ENCODE assay signal across 8 mouse cellular contexts in genomic region chr4:97778211-97779002, GRCm38 (mm10). TPM values are rescaled to one million over a fixed set of nuclear protein-coding genes. Genes with fewer than 3 reads are reported as not detected.
DNase-seq lines count a peak whose midpoint lies in the region; ATAC-seq and TF ChIP-seq lines count a peak whose summit lies in the region.

No protein-coding gene starts in this region.

- TF ChIP-seq EP300 in lung, postnatal 0 days (IDR thresholded peaks at IDR 0.05), result no peak

- peak; percentile 51 for DNase-seq in lung, embryonic 14.5 days
- no peak for DNase-seq in lung, adult 18-20 months
- DNase-seq in hindbrain, embryonic 14.5 days (ENCODE audit: low spot score), result no peak
- DNase-seq in lung, postnatal 0 days (ENCODE audit: low spot score), result no peak
- peak; percentile 26 for DNase-seq in splenic B cell, adult 2 months (ENCODE audit: low read depth, low spot score)
- no peak for DNase-seq in adipocyte (ENCODE audit: low spot score)

- H3K9me3 ChIP-seq in lung, embryonic 14.5 days (ENCODE audit: low read depth, low read length), result no peaks in the 10 kb centered on the region
- H3K9me3 ChIP-seq in hindbrain, embryonic 14.5 days (ENCODE audit: control insufficient read depth, low read length), result no peaks in the 10 kb centered on the region
- H3K9me3 ChIP-seq in lung, postnatal 0 days (ENCODE audit: low read length), result no peaks in the 10 kb centered on the region

- TF ChIP-seq CTCF in lung, embryonic 14.5 days (IDR thresholded peaks at IDR 0.05; ENCODE audit: low read depth), result no peak
- no peak for TF ChIP-seq CTCF in bone marrow, adult 2 months (IDR thresholded peaks at IDR 0.05; ENCODE audit: control insufficient read depth, insufficient read depth, low read length)
- TF ChIP-seq CTCF in lung, postnatal 0 days (IDR thresholded peaks at IDR 0.05), result no peak

- H3K36me3 ChIP-seq in lung, embryonic 14.5 days (ENCODE audit: insufficient read depth), result peaks cover 6% of the 10 kb centered on the region
- peaks cover 6% of the 10 kb centered on the region for H3K36me3 ChIP-seq in hindbrain, embryonic 14.5 days (replicated peaks; ENCODE audit: control insufficient read depth, insufficient read depth)
- peaks cover 5% of the 10 kb centered on the region; the same call in 1 of the 2 replicates for H3K36me3 ChIP-seq in lung, postnatal 0 days (ENCODE audit: insufficient read depth, low read length)
- H3K36me3 ChIP-seq in splenic B cell, adult 2 months (ENCODE audit: control insufficient read depth, insufficient read depth, low read length, poor library complexity, severe bottlenecking), result no peaks in the 10 kb centered on the region; the same call in 1 of the 2 replicates

- no peak for TF ChIP-seq POLR2A in bone marrow, adult 2 months (IDR thresholded peaks at IDR 0.05; ENCODE audit: borderline replicate concordance, control insufficient read depth, low read depth, low read length)

- peaks cover 16% of the 10 kb centered on the region for H3K4me1 ChIP-seq in lung, embryonic 14.5 days (ENCODE audit: insufficient read depth)
- H3K4me1 ChIP-seq in bone marrow, adult 2 months (ENCODE audit: control insufficient read depth, insufficient read depth, low read length), result no peaks in the 10 kb centered on the region; the same call in none of the 2 replicates
- 0 out of 2 replicates have a peak, but pooled peaks cover 7% of the 10 kb centered on the region for H3K4me1 ChIP-seq in hindbrain, embryonic 14.5 days (replicated peaks; ENCODE audit: control insufficient read depth, insufficient read depth, low read length)
- H3K4me1 ChIP-seq in lung, postnatal 0 days (ENCODE audit: insufficient read depth, low read depth, low read length), result peaks cover 3% of the 10 kb centered on the region; the same call in 1 of the 2 replicates

- H3K4me3 ChIP-seq in lung, embryonic 14.5 days (ENCODE audit: low read depth, low read length), result peak overlapping the region; percentile 96
- peak overlapping the region; percentile 81 for H3K4me3 ChIP-seq in bone marrow, adult 2 months (replicated peaks; ENCODE audit: control insufficient read depth, low read depth, low read length)
- H3K4me3 ChIP-seq in hindbrain, embryonic 14.5 days (replicated peaks; ENCODE audit: low read length), result peak overlapping the region; percentile 88
- peak overlapping the region; percentile 90 for H3K4me3 ChIP-seq in lung, postnatal 0 days (ENCODE audit: low read depth, low read length)

- 0 out of 2 replicates have a peak, but pooled peaks have one; percentile 4 for ATAC-seq in lung, embryonic 14.5 days (ENCODE audit: insufficient read depth)
- 0 out of 2 replicates have a peak, but pooled peaks have one; percentile 10 for ATAC-seq in erythroid progenitor cell, adult 5-6 weeks (replicated peaks; ENCODE audit: low FRiP score, poor library complexity, severe bottlenecking)
- ATAC-seq in hindbrain, embryonic 14.5 days (ENCODE audit: low FRiP score), result peak; percentile 5; the same call in 1 of the 2 replicates
- peak; percentile 27 for ATAC-seq in lung, postnatal 0 days

- peak overlapping the region; percentile 98 for H3K27ac ChIP-seq in lung, embryonic 14.5 days (ENCODE audit: low read depth)
- H3K27ac ChIP-seq in bone marrow, adult 2 months (ENCODE audit: control insufficient read depth, insufficient read depth, low read depth, low read length, poor library complexity), result peak overlapping the region; percentile 78; the same call in 1 of the 2 replicates
- H3K27ac ChIP-seq in hindbrain, embryonic 14.5 days, result peak overlapping the region; percentile 92
- H3K27ac ChIP-seq in lung, postnatal 0 days (ENCODE audit: low read length), result peak overlapping the region; percentile 96

- H3K27me3 ChIP-seq in lung, embryonic 14.5 days (ENCODE audit: insufficient read depth, low read length), result no peaks in the 10 kb centered on the region
- peaks cover 25% of the 10 kb centered on the region; the same call in 1 of the 2 replicates for H3K27me3 ChIP-seq in hindbrain, embryonic 14.5 days (ENCODE audit: control insufficient read depth, insufficient read depth, low read length)
- H3K27me3 ChIP-seq in lung, postnatal 0 days (replicated peaks; ENCODE audit: insufficient read depth, low read length), result no peaks in the 10 kb centered on the region
- peaks cover 7% of the 10 kb centered on the region; the same call in 1 of the 2 replicates for H3K27me3 ChIP-seq in splenic B cell, adult 2 months (ENCODE audit: control insufficient read depth, insufficient read depth, low read length, poor library complexity, severe bottlenecking)

- under 1% methylated on average over 92 of the region's 94 CpGs for WGBS in lung, embryonic 14.5 days
- under 1% methylated on average over 93 of the region's 94 CpGs for WGBS in bone marrow, adult 2 months
- WGBS in hindbrain, embryonic 14.5 days, result under 1% methylated on average over 86 of the region's 94 CpGs
- WGBS in lung, postnatal 0 days, result under 1% methylated on average over 50 of the region's 94 CpGs

- peak overlapping the region; percentile 91 for H3K4me2 ChIP-seq in lung, embryonic 14.5 days
- peak overlapping the region; percentile 92 for H3K4me2 ChIP-seq in hindbrain, embryonic 14.5 days (replicated peaks)
- peak overlapping the region; percentile 83 for H3K4me2 ChIP-seq in lung, postnatal 0 days (replicated peaks; ENCODE audit: low read depth, low read length)

- H3K9ac ChIP-seq in lung, embryonic 14.5 days, result peak overlapping the region; percentile 99
- peak overlapping the region; percentile 93 for H3K9ac ChIP-seq in hindbrain, embryonic 14.5 days
- peak overlapping the region; percentile 95 for H3K9ac ChIP-seq in lung, postnatal 0 days (replicated peaks; ENCODE audit: low read depth)

RNA-seq across cellular contexts. Expression of gene E130114P18Rik, which starts 0.5 kb away (rescaled TPM):
- 0.84 and 0.85 TPM in 2 replicates for polyA plus RNA-seq in lung, embryonic 14.5 days (2014; fragmentation: Nextera tagmentation; extraction: Ambion mirVana)
- not detected in 2 replicates for polyA plus RNA-seq in bone marrow, adult 2 months (2011; ENCODE audit: insufficient read depth, insufficient read length, low replicate concordance, missing spikeins)
- not detected in 2 replicates for total RNA-seq in erythroid progenitor cell, adult 5-6 weeks (2015; ENCODE audit: low replicate concordance)
- total RNA-seq in erythroid progenitor cell, adult 5-6 weeks (2017; ENCODE audit: low replicate concordance), result not detected in 2 replicates
- 26.3 and 28.0 TPM in 2 replicates for polyA plus RNA-seq in hindbrain, embryonic 14.5 days (2014; fragmentation: Nextera tagmentation; extraction: Ambion mirVana)
- polyA plus RNA-seq in lung, postnatal 0 days (2015; fragmentation: Nextera tagmentation; extraction: Ambion mirVana), result 0.36 and 0.76 TPM in 2 replicates

RNA-seq across cellular contexts. Expression of gene Nfia, which starts 5.9 kb away (rescaled TPM):
- polyA plus RNA-seq in lung, embryonic 14.5 days (2014; fragmentation: Nextera tagmentation; extraction: Ambion mirVana), result 48.2 and 53.5 TPM in 2 replicates
- polyA plus RNA-seq in bone marrow, adult 2 months (2011; ENCODE audit: insufficient read depth, insufficient read length, low replicate concordance, missing spikeins), result 5.8 and 6.1 TPM in 2 replicates
- total RNA-seq in erythroid progenitor cell, adult 5-6 weeks (2015; ENCODE audit: low replicate concordance), result 21.8 and 54.4 TPM in 2 replicates
- 2.2 and 2.7 TPM in 2 replicates for total RNA-seq in erythroid progenitor cell, adult 5-6 weeks (2017; ENCODE audit: low replicate concordance)
- 47.8 and 49.2 TPM in 2 replicates for polyA plus RNA-seq in hindbrain, embryonic 14.5 days (2014; fragmentation: Nextera tagmentation; extraction: Ambion mirVana)
- 40.5 and 45.4 TPM in 2 replicates for polyA plus RNA-seq in lung, postnatal 0 days (2015; fragmentation: Nextera tagmentation; extraction: Ambion mirVana)

Comparison
In these comparisons a context has a peak if more than half of its experiments do, and no peak if none do; other contexts are left out.
1. DNase-seq: peak in lung, embryonic 14.5 days (single experiment) and splenic B cell, adult 2 months (single experiment); none in lung, adult 18-20 months (0 of 2), hindbrain, embryonic 14.5 days (single experiment), lung, postnatal 0 days (single experiment) and adipocyte (single experiment).
2. RNA of gene E130114P18Rik, which starts 0.5 kb away (polyA plus RNA-seq): 26.3 to 28.0 TPM in hindbrain, embryonic 14.5 days; not detected in bone marrow, adult 2 months, 0.84 to 0.85 TPM in lung, embryonic 14.5 days and 0.36 to 0.76 TPM in lung, postnatal 0 days; every median in the first group is over 10 times any median in the second.
3. Peak in every context shown above with its lines, with median percentiles within 50 percentile points of each other: ATAC-seq, H3K27ac ChIP-seq, H3K4me2 ChIP-seq, H3K4me3 ChIP-seq and H3K9ac ChIP-seq.